Mouse (Mus musculus) brain, embryonic 14.5 days (tissue): ENCODE measurements around the gene Coq8b.

ENCODE experiments used
- CTCF ChIP-seq: fragments of 200-500 bp; IDR thresholded peaks from 2 replicates; pipeline ENCODE4 v1.5.1; 2012; ENCODE audit warnings: inconsistent platforms, mild to moderate bottlenecking, moderate library complexity, borderline replicate concordance; ENCODE audit not compliant: insufficient read depth, insufficient read length; ENCODE audit errors: extremely low read depth
- POLR2A ChIP-seq: fragments of 200-500 bp; IDR thresholded peaks from 2 replicates; pipeline ENCODE4 v1.6.1; 2012; ENCODE audit warnings: mild to moderate bottlenecking, inconsistent platforms, borderline replicate concordance; ENCODE audit not compliant: poor library complexity, insufficient read depth, insufficient read length, severe bottlenecking; ENCODE audit errors: extremely low read depth

GRCm38 (mm10) chr7:27261888-27262287 is 29.1 kb downstream of the Coq8b start:
- TF ChIP-seq CTCF = no peak
- TF ChIP-seq POLR2A = no peak
